Mouse (Mus musculus) stomach, postnatal 0 days (tissue): ENCODE measurements around the gene Cd37. TPM values are rescaled to one million over a fixed set of nuclear protein-coding genes. Genes with fewer than 3 reads are reported as not detected.
"Not testable (repeated sequence)": the region's sequence is repeated elsewhere in the genome, so short reads cannot be mapped to it uniquely, and the experiment has no call there.

Experiments used
- ATAC-seq: fragments of 200-750 bp; cut with Nextera tagmentation; 2 replicates; pipeline ENCODE4 v1.8.0; 2017; ENCODE audit not compliant: low FRiP score, low TSS enrichment
- DNase-seq: peaks from one replicate; pipeline ENCODE4 v3.0.0-alpha.2; 2016; ENCODE audit warnings: low spot score
- H3K27ac ChIP-seq: fragments of 300-500 bp; sonication (generic); replicated peaks from 2 replicates; pipeline ENCODE4 v1.5.1; 2014; ENCODE audit warnings: mild to moderate bottlenecking, control low read depth
- H3K27me3 ChIP-seq: fragments of 300-500 bp; sonication (generic); 2 replicates; pipeline ENCODE4 v1.6.1; 2014; ENCODE audit warnings: low read length; ENCODE audit not compliant: control insufficient read depth, insufficient read depth
- H3K36me3 ChIP-seq: fragments of 300-500 bp; sonication (generic); 2 replicates; pipeline ENCODE4 v1.6.1; 2014; ENCODE audit warnings: low read length, mixed read lengths; ENCODE audit not compliant: control insufficient read depth, insufficient read depth
- H3K4me1 ChIP-seq: fragments of 300-500 bp; sonication (generic); replicated peaks from 2 replicates; pipeline ENCODE4 v1.6.1; 2014; ENCODE audit warnings: antibody characterized with exemption; ENCODE audit not compliant: control insufficient read depth, insufficient read depth
- H3K4me2 ChIP-seq: fragments of 300-500 bp; sonication (generic); replicated peaks from 2 replicates; pipeline ENCODE4 v1.6.1; 2014; ENCODE audit warnings: low read depth, mild to moderate bottlenecking, control low read depth, moderate library complexity
- H3K4me3 ChIP-seq: fragments of 300-500 bp; sonication (generic); 2 replicates; pipeline ENCODE4 v1.5.1; 2014; ENCODE audit warnings: low read depth, low read length, control low read depth
- H3K9ac ChIP-seq: fragments of 300-500 bp; sonication (generic); 2 replicates; pipeline ENCODE4 v1.6.1; 2014; ENCODE audit warnings: mild to moderate bottlenecking, low read length, control low read depth, mixed read lengths
- H3K9me3 ChIP-seq: fragments of 300-500 bp; sonication (generic); 2 replicates; pipeline ENCODE4 v1.6.1; 2016; ENCODE audit warnings: low read length; ENCODE audit not compliant: control insufficient read depth
- CTCF ChIP-seq: IDR thresholded peaks from 2 replicates; pipeline ENCODE4 v1.5.1; 2016; ENCODE audit warnings: antibody characterized with exemption, low read depth, mild to moderate bottlenecking, moderate library complexity
- EP300 ChIP-seq: optimal IDR thresholded peaks from 2 replicates; pipeline ENCODE3; 2016; ENCODE audit warnings: antibody characterized with exemption
- WGBS: fragments of 180-500 bp; shearing (Covaris S2); extraction: QIAGEN DNeasy Blood & Tissue Kit; methylation state at CpG from one replicate; pipeline ENCODE4 v1.1.7; 2014; 5-methylcytosine and 5-hydroxymethylcytosine counted together
- polyA plus RNA-seq: library from polyadenylated mRNA; unstranded; fragments of >200 nt; fragmentation: Nextera tagmentation; extraction: Ambion mirVana; gene quantifications from 2 replicates; pipeline ENCODE4 v1.2.1, GENCODE M21; 2015

Gene Cd37
- polyA plus RNA-seq, 1 experiment from 2014 or later = 1.5 TPM

- H3K4me2 ChIP-seq = no peak overlapping the region
- H3K9ac ChIP-seq = no peak overlapping the region
- WGBS = 85% methylated on average over 1 of the region's 1 CpGs
Measured at GRCm38 (mm10) chr7:45265518-45265917, 26.6 kb upstream of the Cd37 start.

GRCm38 (mm10) chr7:45264348-45264747 is 25.4 kb upstream of the Cd37 start:
- DNase-seq = no peak
- Histone ChIP-seq H3K9ac (no peak overlapping the region), H3K9me3 (no peaks in the 10 kb centered on the region), H3K4me2 (no peak overlapping the region), H3K27me3 (no peaks in the 10 kb centered on the region), H3K36me3 (no peaks in the 10 kb centered on the region), H3K27ac (no peak overlapping the region), H3K4me1 (no peaks in the 10 kb centered on the region), H3K4me3 (no peak overlapping the region)
- ATAC-seq = no peak
- WGBS = 74% methylated on average over 3 of the region's 3 CpGs
- TF ChIP-seq CTCF (peak; percentile 46), EP300 (no peak)

More at GRCm38 (mm10) chr7:45265518-45265917, 26.6 kb upstream of the Cd37 start:
- ATAC-seq = no peak
- Histone ChIP-seq H3K4me1 (no peaks in the 10 kb centered on the region), H3K27me3 (no peaks in the 10 kb centered on the region), H3K36me3 (no peaks in the 10 kb centered on the region), H3K9me3 (no peaks in the 10 kb centered on the region), H3K4me3 (no peak overlapping the region), H3K27ac (no peak overlapping the region)
- TF ChIP-seq CTCF (no peak), EP300 (no peak)
- DNase-seq = no peak

- TF ChIP-seq EP300 = no peak
- TF ChIP-seq CTCF = no peak
- Histone ChIP-seq H3K4me3 (no peak overlapping the region), H3K4me2 (no peak overlapping the region), H3K27me3 (no peaks in the 10 kb centered on the region), H3K9ac (no peak overlapping the region), H3K27ac (no peak overlapping the region), H3K9me3 (no peaks in the 10 kb centered on the region), H3K4me1 (no peaks in the 10 kb centered on the region), H3K36me3 (no peaks in the 10 kb centered on the region)
- DNase-seq = no peak
- 60% methylated on average over 7 of the region's 7 CpGs for WGBS
- ATAC-seq = no peak
Measured at GRCm38 (mm10) chr7:45263006-45263607, 24.2 kb upstream of the Cd37 start.

- Histone ChIP-seq H3K36me3 (no peaks in the 10 kb centered on the region), H3K4me3 (no peak overlapping the region), H3K4me2 (no peak overlapping the region), H3K9ac (no peak overlapping the region), H3K9me3 (no peaks in the 10 kb centered on the region), H3K27me3 (no peaks in the 10 kb centered on the region), H3K27ac (no peak overlapping the region), H3K4me1 (no peaks in the 10 kb centered on the region)
- 33% methylated on average over 7 of the region's 7 CpGs for WGBS
- no peak for ATAC-seq
- no peak for DNase-seq
- no peak for TF ChIP-seq EP300
- no peak for TF ChIP-seq CTCF
Measured at GRCm38 (mm10) chr7:45262266-45262665, 23.4 kb upstream of the Cd37 start.

GRCm38 (mm10) chr7:45259281-45259680 is 20.4 kb upstream of the Cd37 start:
- Histone ChIP-seq H3K27me3 (no peaks in the 10 kb centered on the region), H3K9me3 (no peaks in the 10 kb centered on the region), H3K4me2 (no peak overlapping the region), H3K4me3 (no peak overlapping the region), H3K9ac (no peak overlapping the region), H3K27ac (no peak overlapping the region), H3K36me3 (no peaks in the 10 kb centered on the region), H3K4me1 (no peaks in the 10 kb centered on the region)
- WGBS = 79% methylated on average over 8 of the region's 8 CpGs
- ATAC-seq (no peak), DNase-seq (no peak)
- TF ChIP-seq EP300 = no peak
- no peak for TF ChIP-seq CTCF

- no peak for DNase-seq
- no peaks in the 10 kb centered on the region for H3K27me3 ChIP-seq
Measured at GRCm38 (mm10) chr7:45257063-45257840, 18.3 kb upstream of the Cd37 start.

GRCm38 (mm10) chr7:45255822-45256221 is 16.9 kb upstream of the Cd37 start:
- not testable (repeated sequence) for H3K9ac ChIP-seq, ATAC-seq, DNase-seq, H3K4me3 ChIP-seq, H3K9me3 ChIP-seq, H3K4me1 ChIP-seq, H3K27me3 ChIP-seq, H3K27ac ChIP-seq, H3K4me2 ChIP-seq, H3K36me3 ChIP-seq
- 54% methylated on average over 5 of the region's 7 CpGs for WGBS

More at GRCm38 (mm10) chr7:45257063-45257840, 18.3 kb upstream of the Cd37 start:
- H3K36me3 ChIP-seq = no peaks in the 10 kb centered on the region
- no peaks in the 10 kb centered on the region for H3K9me3 ChIP-seq
- H3K27ac ChIP-seq = no peak overlapping the region
- no peak overlapping the region for H3K4me3 ChIP-seq
- TF ChIP-seq EP300 = no peak
- TF ChIP-seq CTCF = no peak
- 48% methylated on average over 11 of the region's 11 CpGs for WGBS
- ATAC-seq = no peak
- H3K4me2 ChIP-seq = no peak overlapping the region
- no peaks in the 10 kb centered on the region for H3K4me1 ChIP-seq
- no peak overlapping the region for H3K9ac ChIP-seq
